Mouse (Mus musculus): ENCODE measurements around the gene Kif1bp.

- no peak for TF ChIP-seq CTCF (IDR thresholded peaks at IDR 0.05; ENCODE audit: control insufficient read depth, insufficient read depth, low read length)
- TF ChIP-seq POLR2A (IDR thresholded peaks at IDR 0.05; ENCODE audit: borderline replicate concordance, control insufficient read depth, low read depth, low read length) = no peak; the same call in 1 of the 2 replicates
Observed at GRCm38 (mm10) chr10:62582263-62582662, 4.0 kb upstream of the Kif1bp start.
